Mouse (Mus musculus) liver, adult 2 months (tissue): ENCODE measurements around the gene Irf6.

Experiments used
- CTCF ChIP-seq: fragments of 200-500 bp; IDR thresholded peaks from 2 replicates; pipeline ENCODE4 v1.5.1; 2011; ENCODE audit warnings: low read depth, low read length, control low read depth
- POLR2A ChIP-seq: fragments of 200-500 bp; IDR thresholded peaks from 2 replicates; pipeline ENCODE4 v1.6.1; 2011; ENCODE audit warnings: low read length, control low read depth; ENCODE audit not compliant: insufficient read depth; ENCODE audit errors: extremely low read depth

- no peak for TF ChIP-seq POLR2A
- TF ChIP-seq CTCF: no peak
Measured at GRCm38 (mm10) chr1:193112093-193112492, 40.8 kb upstream of the Irf6 start.
